9 mouse cellular contexts compared by ENCODE assay signal in genomic region chr1:134120179-134120578, GRCm38 (mm10). TPM values are rescaled to one million over a fixed set of nuclear protein-coding genes. Genes with fewer than 3 reads are reported as not detected.
A peak's percentile ranks its signal among the peaks of the same experiment; 100 is the strongest.
DNase-seq lines count a peak whose midpoint lies in the region; ATAC-seq and TF ChIP-seq lines count a peak whose summit lies in the region.
"Had no signal": no experiment of that assay in that cellular context is flagged by ENCODE, and none has a peak within 500 bp of the region (broad histone marks: within the 10 kb centered on the region; RNA-seq: fewer than 3 reads in every experiment).

No protein-coding gene starts in this region.

- no peak overlapping the region for H3K4me2 ChIP-seq in embryonic facial prominence, embryonic 13.5 days
- H3K4me2 ChIP-seq in lung, embryonic 14.5 days, result no peak overlapping the region
- H3K4me2 ChIP-seq: heart, embryonic 15.5 days had no signal

- no peak overlapping the region for H3K27ac ChIP-seq in embryonic facial prominence, embryonic 13.5 days
- no peak overlapping the region for H3K27ac ChIP-seq in lung, embryonic 14.5 days (ENCODE audit: low read depth)
- H3K27ac ChIP-seq: heart, embryonic 15.5 days had no signal

- peak; percentile 50 to 71 for DNase-seq in CD8-positive naive resting alpha-beta T cell, adult 2 months (ENCODE audit: low read depth in 2 of 2, low spot score in 2 of 2)
- peak; percentile 80 to 84 for DNase-seq in adrenal gland, postnatal 36 days
- peak; percentile 80 for DNase-seq in heart, adult 8-10 months (ENCODE audit: low spot score)
- DNase-seq in layer of hippocampus, adult 11-12 months (ENCODE audit: low spot score), result peak; percentile 96
- DNase-seq in lung, embryonic 14.5 days, result peak; percentile 96
- DNase-seq in ovary, postnatal 14 days (ENCODE audit: low spot score), result peak; percentile 88
- DNase-seq in thymus, postnatal 10 days (ENCODE audit: low spot score in 2 of 2), result peak; percentile 46 to 85

- no peaks in the 10 kb centered on the region for H3K27me3 ChIP-seq in embryonic facial prominence, embryonic 13.5 days
- no peaks in the 10 kb centered on the region for H3K27me3 ChIP-seq in lung, embryonic 14.5 days (ENCODE audit: insufficient read depth, low read length)

- 0 out of 2 replicates have a peak, but pooled peaks have one; percentile 56 for ATAC-seq in embryonic facial prominence, embryonic 13.5 days (ENCODE audit: insufficient number of reproducible peaks, insufficient read depth, low FRiP score, low TSS enrichment, low read depth)
- peak; percentile 63 for ATAC-seq in lung, embryonic 14.5 days (ENCODE audit: insufficient read depth)

- H3K4me1 ChIP-seq in embryonic facial prominence, embryonic 13.5 days, result peaks cover 8% of the 10 kb centered on the region
- no peaks in the 10 kb centered on the region for H3K4me1 ChIP-seq in lung, embryonic 14.5 days (ENCODE audit: insufficient read depth)
- H3K4me1 ChIP-seq: heart, embryonic 15.5 days had no signal

- TF ChIP-seq CTCF in lung, embryonic 14.5 days (IDR thresholded peaks at IDR 0.05; ENCODE audit: low read depth), result peak; percentile 93

- 1% methylated on average over 5 of the region's 5 CpGs for WGBS in embryonic facial prominence, embryonic 13.5 days
- WGBS in lung, embryonic 14.5 days, result under 1% methylated on average over 5 of the region's 5 CpGs

- H3K4me3 ChIP-seq in embryonic facial prominence, embryonic 13.5 days, result no peak overlapping the region
- no peak overlapping the region for H3K4me3 ChIP-seq in lung, embryonic 14.5 days (ENCODE audit: low read depth, low read length)
- H3K4me3 ChIP-seq: heart, embryonic 15.5 days had no signal

- H3K9ac ChIP-seq in embryonic facial prominence, embryonic 13.5 days, result no peak overlapping the region
- no peak overlapping the region for H3K9ac ChIP-seq in lung, embryonic 14.5 days
- H3K9ac ChIP-seq: heart, embryonic 15.5 days had no signal

- H3K9me3 ChIP-seq in embryonic facial prominence, embryonic 13.5 days, result no peaks in the 10 kb centered on the region
- H3K9me3 ChIP-seq in lung, embryonic 14.5 days (ENCODE audit: low read depth, low read length), result no peaks in the 10 kb centered on the region
- H3K9me3 ChIP-seq: heart, embryonic 15.5 days had no signal

- no peaks in the 10 kb centered on the region for H3K36me3 ChIP-seq in embryonic facial prominence, embryonic 13.5 days
- no peaks in the 10 kb centered on the region for H3K36me3 ChIP-seq in lung, embryonic 14.5 days (ENCODE audit: insufficient read depth)
- H3K36me3 ChIP-seq: heart, embryonic 15.5 days had no signal

RNA-seq across cellular contexts. Expression of gene Chit1, which starts 9.1 kb away (rescaled TPM):
- total RNA-seq in adrenal gland, postnatal 36 days (2021), result not detected
- polyA plus RNA-seq in embryonic facial prominence, embryonic 13.5 days (2015; fragmentation: Nextera tagmentation; extraction: Ambion mirVana), result not detected in 2 replicates
- total RNA-seq in heart, adult 8-10 months (2022), result not detected
- polyA plus RNA-seq in lung, embryonic 14.5 days (2014; fragmentation: Nextera tagmentation; extraction: Ambion mirVana), result not detected in 2 replicates

RNA-seq across cellular contexts. Expression of gene Btg2, which starts 41.3 kb away (rescaled TPM):
- 10 to 100 TPM; 38.7 to 39.1 TPM for total RNA-seq in adrenal gland, postnatal 36 days (2021)
- polyA plus RNA-seq in embryonic facial prominence, embryonic 13.5 days (2015; fragmentation: Nextera tagmentation; extraction: Ambion mirVana), result 21.2 and 24.2 TPM in 2 replicates
- 10 to 100 TPM; 18.3 to 35.3 (median 28.0) TPM for total RNA-seq in heart, adult 8-10 months (2022)
- polyA plus RNA-seq in lung, embryonic 14.5 days (2014; fragmentation: Nextera tagmentation; extraction: Ambion mirVana), result 77.2 and 81.0 TPM in 2 replicates
